In the genomic region with DNA sequence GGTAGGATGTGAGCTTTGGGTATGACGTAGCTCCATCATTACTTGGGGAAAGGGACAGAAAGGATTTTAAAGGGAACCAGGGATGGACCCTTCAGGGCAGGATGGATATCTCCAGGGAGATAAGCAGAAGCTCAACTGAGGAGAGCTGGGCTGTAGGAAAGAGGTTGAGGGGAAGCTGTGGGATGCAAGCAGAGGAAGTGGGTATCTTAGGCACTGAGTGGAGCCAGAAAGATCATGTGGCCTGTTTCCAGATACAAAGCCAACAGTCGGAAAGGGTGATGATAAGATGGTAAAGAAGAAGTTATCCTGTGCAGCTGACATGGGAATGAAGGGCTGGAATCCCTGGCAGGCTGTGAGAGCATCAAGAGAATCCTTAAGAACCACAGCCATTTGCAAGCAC, we compare ENCODE assay signal across 24 mouse cellular contexts. TPM values are rescaled to one million over a fixed set of nuclear protein-coding genes. Genes with fewer than 3 reads are reported as not detected.
"Had no signal": no experiment of that assay in that cellular context is flagged by ENCODE, and none has a peak within 500 bp of the region (broad histone marks: within the 10 kb centered on the region; RNA-seq: fewer than 3 reads in every experiment).

No protein-coding gene starts in this region.

- H3K27me3 ChIP-seq: heart, embryonic 12.5 days; hindbrain, embryonic 13.5 days; hindbrain, embryonic 15.5 days; kidney, embryonic 15.5 days; limb, embryonic 13.5 days; limb, embryonic 15.5 days; liver, embryonic 12.5 days had no signal

- H3K4me1 ChIP-seq: hindbrain, embryonic 13.5 days; hindbrain, embryonic 15.5 days; kidney, embryonic 15.5 days; liver, embryonic 12.5 days had no signal

- ATAC-seq: hindbrain, postnatal 0 days; liver, embryonic 12.5 days had no signal

- H3K9ac ChIP-seq: heart, embryonic 12.5 days; hindbrain, embryonic 13.5 days; hindbrain, embryonic 15.5 days; kidney, embryonic 15.5 days; limb, embryonic 13.5 days; limb, embryonic 15.5 days; liver, embryonic 12.5 days; liver, embryonic 14.5 days had no signal

- DNase-seq: gastrocnemius, postnatal 14 days; gastrocnemius, postnatal 36 days; heart, adult 2 months; heart, postnatal 10 days; heart, postnatal 4 days; kidney, adult 11 months; kidney, adult 2 months; kidney, adult 9 months; kidney, postnatal 14 days; kidney, postnatal 36 days; layer of hippocampus, adult 9-11 months; left cerebral cortex, postnatal 4 days had no signal

- H3K4me3 ChIP-seq: heart, adult 2 months; heart, embryonic 12.5 days; hindbrain, embryonic 13.5 days; hindbrain, embryonic 15.5 days; kidney, embryonic 15.5 days; limb, embryonic 13.5 days; limb, embryonic 15.5 days; liver, embryonic 12.5 days had no signal

- H3K27ac ChIP-seq: heart, adult 2 months; hindbrain, embryonic 13.5 days; hindbrain, embryonic 15.5 days; hindbrain, postnatal 0 days; kidney, embryonic 15.5 days; kidney, postnatal 0 days; limb, embryonic 13.5 days; limb, embryonic 15.5 days; liver, embryonic 12.5 days; liver, embryonic 14.5 days had no signal

- H3K4me2 ChIP-seq: heart, embryonic 12.5 days; hindbrain, embryonic 13.5 days; hindbrain, embryonic 15.5 days; kidney, embryonic 15.5 days; limb, embryonic 13.5 days; limb, embryonic 15.5 days; liver, embryonic 12.5 days had no signal

- H3K9me3 ChIP-seq: heart, embryonic 12.5 days; hindbrain, embryonic 13.5 days; hindbrain, embryonic 15.5 days; kidney, embryonic 15.5 days; limb, embryonic 13.5 days; limb, embryonic 15.5 days; liver, embryonic 12.5 days had no signal

- H3K36me3 ChIP-seq: heart, embryonic 12.5 days; hindbrain, embryonic 13.5 days; hindbrain, embryonic 15.5 days; kidney, embryonic 15.5 days; limb, embryonic 13.5 days; limb, embryonic 15.5 days; liver, embryonic 12.5 days had no signal

RNA-seq across cellular contexts. Expression of a gene that starts 18.7 kb away (rescaled TPM):
- total RNA-seq: hindbrain, postnatal 0 days; layer of hippocampus, postnatal 25 days; left cerebral cortex, postnatal 10 days had no signal
